Mouse (Mus musculus) liver, adult 2 months (tissue): ENCODE results near the gene Esam.

Source experiments
- CTCF ChIP-seq: fragments of 200-500 bp; IDR thresholded peaks from 2 replicates; pipeline ENCODE4 v1.5.1; 2011; ENCODE audit warnings: low read depth, low read length, control low read depth
- POLR2A ChIP-seq: fragments of 200-500 bp; IDR thresholded peaks from 2 replicates; pipeline ENCODE4 v1.6.1; 2011; ENCODE audit warnings: low read length, control low read depth; ENCODE audit not compliant: insufficient read depth; ENCODE audit errors: extremely low read depth

- TF ChIP-seq POLR2A: no peak
- no peak for TF ChIP-seq CTCF
These were observed 9.0 kb downstream of the Esam start for GRCm38 (mm10) chr9:37536851-37537250.
